Mouse (Mus musculus) heart, embryonic 16.5 days (tissue): Measurements from ENCODE around the gene Sfr1. TPM values are rescaled to one million over a fixed set of nuclear protein-coding genes. Genes with fewer than 3 reads are reported as not detected.

Source experiments
- ATAC-seq: fragments of 200-750 bp; cut with Nextera tagmentation; replicated peaks from 2 replicates; pipeline ENCODE4 v1.8.0; 2017; ENCODE audit warnings: moderate number of reproducible peaks; ENCODE audit not compliant: insufficient read depth, low FRiP score; ENCODE audit errors: extremely low read depth
- H3K27ac ChIP-seq: fragments of 300-500 bp; sonication (generic); 2 replicates; pipeline ENCODE4 v1.5.1; 2014; ENCODE audit warnings: mild to moderate bottlenecking, low read length, control low read depth, moderate library complexity
- H3K27me3 ChIP-seq: fragments of 300-500 bp; sonication (generic); 2 replicates; pipeline ENCODE4 v1.6.1; 2014; ENCODE audit warnings: low read length, mixed read lengths; ENCODE audit not compliant: control insufficient read depth, insufficient read depth
- H3K36me3 ChIP-seq: fragments of 300-500 bp; sonication (generic); 2 replicates; pipeline ENCODE4 v1.6.1; 2014; ENCODE audit not compliant: control insufficient read depth, insufficient read depth
- H3K4me1 ChIP-seq: fragments of 300-500 bp; sonication (generic); 2 replicates; pipeline ENCODE4 v1.6.1; 2014; ENCODE audit warnings: low read length, mixed read lengths; ENCODE audit not compliant: control insufficient read depth, insufficient read depth
- H3K4me2 ChIP-seq: fragments of 300-500 bp; sonication (generic); 2 replicates; pipeline ENCODE4 v1.6.1; 2014; ENCODE audit warnings: low read depth, mild to moderate bottlenecking, control low read depth, low read length
- H3K4me3 ChIP-seq: fragments of 300-500 bp; sonication (generic); 2 replicates; pipeline ENCODE4 v1.5.1; 2014; ENCODE audit warnings: mild to moderate bottlenecking, control low read depth, low read length
- H3K9ac ChIP-seq: fragments of 300-500 bp; sonication (generic); 2 replicates; pipeline ENCODE4 v1.6.1; 2014; ENCODE audit warnings: low read length, control low read depth
- H3K9me3 ChIP-seq: fragments of 300-500 bp; sonication (generic); replicated peaks from 2 replicates; pipeline ENCODE4 v1.6.1; 2016; ENCODE audit warnings: low read length; ENCODE audit not compliant: control insufficient read depth
- WGBS: fragments of 180-500 bp; shearing (Covaris S2); extraction: QIAGEN DNeasy Blood & Tissue Kit; methylation state at CpG from one replicate; pipeline ENCODE4 v1.1.7; 2014; 5-methylcytosine and 5-hydroxymethylcytosine counted together
- microRNA-seq: library from miRNA; unstranded; fragments of <30 nt; microRNA quantifications from one replicate; pipeline ENCODE4, GENCODE M21; 2017
- polyA plus RNA-seq: library from polyadenylated mRNA; unstranded; fragments of >200 nt; fragmentation: Nextera tagmentation; extraction: Ambion mirVana; gene quantifications from 2 replicates; pipeline ENCODE4 v1.2.1, GENCODE M21; 2015

Sfr1 gene
- polyA plus RNA-seq, 1 experiment from 2014 or later: 227 TPM

- ATAC-seq: no peak
- no peaks in the 10 kb centered on the region for H3K36me3 ChIP-seq
- H3K9me3 ChIP-seq: no peaks in the 10 kb centered on the region
- no peak overlapping the region for H3K4me2 ChIP-seq
- no peak overlapping the region for H3K9ac ChIP-seq
- H3K4me3 ChIP-seq: no peak overlapping the region
- H3K4me1 ChIP-seq: no peaks in the 10 kb centered on the region
- WGBS: 79% methylated on average over 7 of the region's 7 CpGs
- H3K27ac ChIP-seq: no peak overlapping the region
- H3K27me3 ChIP-seq: no peaks in the 10 kb centered on the region
These were observed 48.7 kb downstream of the Sfr1 start for GRCm38 (mm10) chr19:47780145-47780544.

DNA sequence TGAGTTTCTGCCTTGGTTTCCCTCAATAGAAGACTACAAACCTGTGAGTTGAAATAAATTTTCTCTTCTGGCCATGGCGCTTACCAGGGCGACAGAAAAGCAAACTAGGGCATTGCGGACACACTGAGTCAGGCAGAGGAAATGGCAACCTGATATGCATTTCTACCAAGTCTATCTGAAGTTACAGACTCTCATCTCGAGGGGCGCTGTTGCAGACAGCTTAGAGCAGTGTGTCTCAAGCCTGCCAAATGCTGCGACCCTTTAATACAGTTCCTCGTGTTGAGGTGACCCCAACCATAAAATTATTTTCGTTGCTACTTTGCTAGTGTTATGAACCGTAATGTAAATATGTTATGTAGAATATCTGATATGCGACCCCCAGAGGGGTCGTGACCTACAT, 49.5 kb downstream of the Sfr1 start:
- Histone ChIP-seq H3K4me3 (no peak overlapping the region), H3K9me3 (no peaks in the 10 kb centered on the region), H3K27me3 (no peaks in the 10 kb centered on the region), H3K4me2 (no peak overlapping the region), H3K4me1 (no peaks in the 10 kb centered on the region), H3K27ac (no peak overlapping the region), H3K36me3 (no peaks in the 10 kb centered on the region), H3K9ac (no peak overlapping the region)
- WGBS: 74% methylated on average over 11 of the region's 11 CpGs
- no peak for ATAC-seq

GRCm38 (mm10) chr19:47783898-47784297, 52.4 kb downstream of the Sfr1 start:
- ATAC-seq: no peak
- Histone ChIP-seq H3K9ac (no peak overlapping the region), H3K36me3 (no peaks in the 10 kb centered on the region), H3K27ac (no peak overlapping the region), H3K4me3 (no peak overlapping the region), H3K9me3 (no peaks in the 10 kb centered on the region), H3K4me2 (no peak overlapping the region), H3K4me1 (no peaks in the 10 kb centered on the region), H3K27me3 (no peaks in the 10 kb centered on the region)
- WGBS: 80% methylated on average over 6 of the region's 6 CpGs

Small RNAs within 50 kb of the gene (microRNA-seq; reads per million reads assigned to microRNA genes)
- gene Mir8090: not detected

Other genes with a start within 250 kb of the Sfr1 start
- 37.3 and 38.5 TPM in 2 replicates for gene Stn1, start 194.2 kb upstream of the Sfr1 start, polyA plus RNA-seq
- 12.5 and 13.0 TPM in 2 replicates for gene Slk, start 152.0 kb upstream of the Sfr1 start, polyA plus RNA-seq
- 0.76 and 0.93 TPM in 2 replicates for gene Col17a1, start 39.6 kb upstream of the Sfr1 start, polyA plus RNA-seq
- gene Gsto1, start 123.3 kb downstream of the Sfr1 start, polyA plus RNA-seq: 115 and 121 TPM in 2 replicates
- 0.77 and 1.1 TPM in 2 replicates for gene Gsto2, start 133.9 kb downstream of the Sfr1 start, polyA plus RNA-seq
- gene Cfap43, start 187.6 kb downstream of the Sfr1 start, polyA plus RNA-seq: 0.38 and 0.42 TPM in 2 replicates
- 18.4 and 23.3 TPM in 2 replicates for gene Itprip, start 187.6 kb downstream of the Sfr1 start, polyA plus RNA-seq
- gene Cfap58, start 206.0 kb downstream of the Sfr1 start, polyA plus RNA-seq: 0.09 and 0.25 TPM in 2 replicates